Mouse (Mus musculus) intestine, embryonic 14.5 days (tissue): ENCODE measurements around the gene Wipf1. TPM values are rescaled to one million over a fixed set of nuclear protein-coding genes. Genes with fewer than 3 reads are reported as not detected.
"Not testable (repeated sequence)": the region's sequence is repeated elsewhere in the genome, so short reads cannot be mapped to it uniquely, and the experiment has no call there.

ENCODE experiments used
- ATAC-seq: fragments of 200-750 bp; cut with Nextera tagmentation; replicated peaks from 2 replicates; pipeline ENCODE4 v1.8.0; 2017; ENCODE audit warnings: low read depth, moderate number of reproducible peaks, moderate TSS enrichment, moderate library complexity; ENCODE audit not compliant: low FRiP score, low TSS enrichment
- DNase-seq: peaks from one replicate; pipeline ENCODE4 v3.0.0-alpha.2; 2018; ENCODE audit warnings: low spot score
- H3K27ac ChIP-seq: fragments of 300-500 bp; sonication (generic); 2 replicates; pipeline ENCODE4 v1.5.1; 2014; ENCODE audit warnings: low read depth, mild to moderate bottlenecking, control low read depth
- H3K27me3 ChIP-seq: fragments of 300-500 bp; sonication (generic); replicated peaks from 2 replicates; pipeline ENCODE4 v1.6.1; 2014; ENCODE audit warnings: low read length, control low read depth; ENCODE audit not compliant: control insufficient read depth, insufficient read depth
- H3K36me3 ChIP-seq: fragments of 300-500 bp; sonication (generic); 2 replicates; pipeline ENCODE4 v1.6.1; 2014; ENCODE audit warnings: low read length, control low read depth; ENCODE audit not compliant: control insufficient read depth, insufficient read depth
- H3K4me1 ChIP-seq: fragments of 300-500 bp; sonication (generic); replicated peaks from 2 replicates; pipeline ENCODE4 v1.6.1; 2014; ENCODE audit warnings: low read length, control low read depth, mixed read lengths; ENCODE audit not compliant: control insufficient read depth, insufficient read depth
- H3K4me2 ChIP-seq: fragments of 300-500 bp; sonication (generic); 2 replicates; pipeline ENCODE4 v1.6.1; 2014; ENCODE audit warnings: low read length
- H3K4me3 ChIP-seq: fragments of 300-500 bp; sonication (generic); 2 replicates; pipeline ENCODE4 v1.5.1; 2014; ENCODE audit warnings: low read depth, low read length, control low read depth, mixed read lengths
- H3K9ac ChIP-seq: fragments of 300-500 bp; sonication (generic); 2 replicates; pipeline ENCODE4 v1.6.1; 2014; ENCODE audit warnings: mild to moderate bottlenecking, low read length
- H3K9me3 ChIP-seq: fragments of 300-500 bp; sonication (generic); 2 replicates; pipeline ENCODE4 v1.6.1; 2016; ENCODE audit warnings: low read length, control low read depth; ENCODE audit not compliant: control insufficient read depth
- WGBS: fragments of 180-500 bp; shearing (Covaris S2); extraction: QIAGEN DNeasy Blood & Tissue Kit; methylation state at CpG from one replicate; pipeline ENCODE4 v1.1.7; 2014; 5-methylcytosine and 5-hydroxymethylcytosine counted together
- polyA plus RNA-seq: library from polyadenylated mRNA; unstranded; fragments of >200 nt; fragmentation: Nextera tagmentation; extraction: Ambion mirVana; gene quantifications from 2 replicates; pipeline ENCODE4 v1.2.1, GENCODE M21; 2014

The Wipf1 gene
- polyA plus RNA-seq, 1 experiment from 2014 or later, result 13.6 TPM

DNA sequence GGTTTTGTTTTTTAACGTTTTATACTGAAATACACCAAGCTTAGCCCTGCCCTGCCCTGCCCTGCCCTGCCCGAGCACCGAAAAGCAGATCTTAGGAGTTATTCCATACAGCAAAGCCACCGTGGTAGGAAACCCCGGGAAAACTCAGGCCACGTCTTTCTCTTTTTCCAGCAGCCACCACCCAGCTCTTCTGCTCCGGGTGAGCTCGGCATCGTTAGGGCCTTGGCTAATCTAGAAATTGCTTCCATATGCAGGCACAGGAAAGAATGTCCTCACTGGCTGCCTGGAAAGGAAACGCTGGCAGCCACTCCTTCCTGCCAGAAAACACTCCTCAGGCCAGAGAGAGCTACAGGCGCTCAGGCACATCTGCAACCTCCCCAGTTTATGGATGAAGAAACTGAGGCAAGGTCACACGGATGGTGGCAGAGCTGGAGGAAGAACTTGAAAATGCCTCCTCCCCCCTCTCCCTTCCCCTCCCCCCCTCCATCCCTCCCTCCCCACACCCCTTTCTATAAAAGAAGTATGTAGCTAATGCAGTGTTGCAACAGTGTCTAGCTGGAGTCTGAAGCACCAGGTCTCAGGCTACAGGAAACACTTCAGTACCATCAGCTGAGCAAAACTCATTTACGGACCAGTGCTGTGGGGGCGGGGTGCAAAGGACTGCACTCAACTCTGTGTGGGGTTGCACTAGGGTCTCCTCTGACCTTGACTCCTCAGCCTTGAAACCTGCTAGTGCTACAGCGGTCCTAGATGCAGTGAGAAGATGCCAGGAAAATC lies 20.1 kb downstream of the Wipf1 start:
- no peak overlapping the region for H3K4me3 ChIP-seq
- ATAC-seq (no peak), DNase-seq (no peak)
- no peak overlapping the region for H3K4me2 ChIP-seq
- no peak overlapping the region for H3K9ac ChIP-seq
- H3K27me3 ChIP-seq, result no peaks in the 10 kb centered on the region
- WGBS, result 67% methylated on average over 15 of the region's 15 CpGs
- H3K9me3 ChIP-seq, result no peaks in the 10 kb centered on the region
- peaks cover 17% of the 10 kb centered on the region for H3K4me1 ChIP-seq
- peaks cover 5% of the 10 kb centered on the region; the same call in 1 of the 2 replicates for H3K36me3 ChIP-seq
- no peak overlapping the region for H3K27ac ChIP-seq

GRCm38 (mm10) chr2:73507886-73508285 lies 21.6 kb downstream of the Wipf1 start:
- Histone ChIP-seq H3K9ac (no peak overlapping the region), H3K4me1 (peaks cover 24% of the 10 kb centered on the region), H3K4me2 (no peak overlapping the region), H3K27me3 (no peaks in the 10 kb centered on the region), H3K27ac (no peak overlapping the region), H3K4me3 (no peak overlapping the region), H3K36me3 (peaks cover 5% of the 10 kb centered on the region; the same call in 1 of the 2 replicates), H3K9me3 (no peaks in the 10 kb centered on the region)
- ATAC-seq (no peak), DNase-seq (no peak)
- 69% methylated on average over 7 of the region's 7 CpGs for WGBS

DNA sequence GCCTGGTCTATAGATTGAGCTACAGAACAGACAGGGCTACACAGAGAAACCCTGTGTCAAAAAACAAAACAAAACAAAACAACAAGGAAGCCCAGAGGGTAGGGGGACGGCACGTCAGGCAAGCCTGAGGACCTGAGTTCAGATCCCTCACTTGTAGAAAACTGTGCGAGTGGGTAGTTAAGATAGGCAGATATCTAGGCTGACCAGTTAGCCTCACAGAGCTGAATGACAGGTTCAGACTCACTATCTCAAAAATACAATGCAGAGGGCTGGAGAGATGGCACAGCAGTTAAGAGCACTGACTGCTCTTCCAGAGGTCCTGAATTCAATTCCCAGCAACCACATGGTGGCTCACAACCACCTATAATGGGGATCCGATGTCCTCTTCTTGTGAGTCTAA lies 23.2 kb downstream of the Wipf1 start:
- not testable (repeated sequence) for DNase-seq, H3K9me3 ChIP-seq, H3K4me2 ChIP-seq, H3K27me3 ChIP-seq, H3K9ac ChIP-seq, H3K27ac ChIP-seq, ATAC-seq, H3K36me3 ChIP-seq, H3K4me3 ChIP-seq
- WGBS, result 94% methylated on average over 4 of the region's 4 CpGs
- peaks cover 28% of the 10 kb centered on the region for H3K4me1 ChIP-seq

DNA sequence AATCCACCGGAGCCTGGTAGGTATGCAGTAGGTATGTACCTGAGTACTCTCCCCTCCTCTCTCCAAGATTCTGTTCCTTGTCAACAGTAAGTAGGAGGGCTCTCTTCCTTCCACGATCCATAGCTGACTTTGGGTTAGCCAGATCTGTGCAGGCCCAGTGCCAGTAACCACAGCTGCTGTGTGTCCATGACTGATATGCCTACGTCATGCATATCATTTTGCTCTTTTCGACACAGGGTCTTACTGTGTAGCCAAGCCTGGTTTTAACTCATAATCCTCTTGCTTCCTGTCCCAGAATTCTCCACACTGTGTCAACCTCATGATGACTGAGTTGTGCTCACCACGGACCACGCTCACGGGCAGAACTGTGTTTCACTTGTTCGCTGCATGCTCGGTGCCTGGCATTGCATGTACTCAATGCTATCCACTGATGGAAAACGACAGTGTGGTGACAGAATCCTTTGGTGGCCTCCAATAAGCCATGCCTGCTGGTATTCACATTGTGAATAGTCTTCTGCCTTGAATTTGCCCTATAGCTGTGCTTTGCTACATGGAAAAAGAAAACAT lies 26.6 kb downstream of the Wipf1 start:
- 81% methylated on average over 10 of the region's 10 CpGs for WGBS
- 0 out of 2 replicates have a peak, but pooled peaks have one; percentile 9 for ATAC-seq

GRCm38 (mm10) chr2:73500864-73501263 lies 28.7 kb downstream of the Wipf1 start:
- no peak for DNase-seq
- H3K27me3 ChIP-seq, result no peaks in the 10 kb centered on the region
- WGBS, result 50% methylated on average over 13 of the region's 13 CpGs
- peaks cover 27% of the 10 kb centered on the region for H3K4me1 ChIP-seq
- no peaks in the 10 kb centered on the region for H3K36me3 ChIP-seq
- no peak overlapping the region for H3K4me2 ChIP-seq
- H3K9ac ChIP-seq, result no peak overlapping the region
- H3K27ac ChIP-seq, result no peak overlapping the region
- H3K4me3 ChIP-seq, result no peak overlapping the region
- H3K9me3 ChIP-seq, result no peaks in the 10 kb centered on the region
- ATAC-seq, result no peak

More for the DNA sequence above, 26.6 kb downstream of the Wipf1 start:
- H3K4me1 ChIP-seq, result peaks cover 18% of the 10 kb centered on the region
- H3K9me3 ChIP-seq, result no peaks in the 10 kb centered on the region
- no peak for DNase-seq
- no peak overlapping the region for H3K27ac ChIP-seq
- H3K4me3 ChIP-seq, result no peak overlapping the region
- no peak overlapping the region for H3K4me2 ChIP-seq
- peaks cover 4% of the 10 kb centered on the region; the same call in 1 of the 2 replicates for H3K36me3 ChIP-seq
- H3K27me3 ChIP-seq, result no peaks in the 10 kb centered on the region
- no peak overlapping the region for H3K9ac ChIP-seq

DNA sequence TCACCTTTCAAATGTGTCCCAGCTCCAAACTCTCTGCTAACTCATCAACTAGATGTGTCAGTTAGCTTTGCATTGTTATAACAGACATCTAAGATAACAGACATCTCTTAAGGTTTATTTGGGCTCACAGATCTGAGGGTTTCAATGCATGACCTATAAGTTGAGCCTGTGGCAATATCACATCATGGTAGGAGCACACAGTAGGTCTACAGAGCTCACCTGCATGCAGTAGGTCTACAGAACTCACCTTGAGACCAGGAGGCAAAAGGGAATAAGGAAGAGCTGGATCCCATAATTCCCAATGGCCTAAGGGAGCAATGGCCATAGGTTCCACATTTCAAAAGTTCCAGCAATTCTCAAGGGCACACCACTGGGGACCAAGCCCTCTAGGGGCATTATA lies 31.2 kb downstream of the Wipf1 start:
- ATAC-seq, result no peak
- DNase-seq, result no peak
- H3K36me3 ChIP-seq, result no peaks in the 10 kb centered on the region
- no peaks in the 10 kb centered on the region for H3K27me3 ChIP-seq
- H3K27ac ChIP-seq, result no peak overlapping the region
- H3K4me1 ChIP-seq, result peaks cover 29% of the 10 kb centered on the region
- no peaks in the 10 kb centered on the region for H3K9me3 ChIP-seq
- no peak overlapping the region for H3K4me3 ChIP-seq
- H3K9ac ChIP-seq, result no peak overlapping the region
- H3K4me2 ChIP-seq, result no peak overlapping the region

GRCm38 (mm10) chr2:73497572-73497971 lies 32.0 kb downstream of the Wipf1 start:
- Histone ChIP-seq H3K9me3 (no peaks in the 10 kb centered on the region), H3K27ac (no peak overlapping the region), H3K4me2 (no peak overlapping the region), H3K27me3 (no peaks in the 10 kb centered on the region), H3K4me3 (no peak overlapping the region), H3K36me3 (no peaks in the 10 kb centered on the region), H3K4me1 (peaks cover 22% of the 10 kb centered on the region), H3K9ac (no peak overlapping the region)
- WGBS, result 42% methylated on average over 3 of the region's 3 CpGs
- DNase-seq (no peak), ATAC-seq (no peak)

DNA sequence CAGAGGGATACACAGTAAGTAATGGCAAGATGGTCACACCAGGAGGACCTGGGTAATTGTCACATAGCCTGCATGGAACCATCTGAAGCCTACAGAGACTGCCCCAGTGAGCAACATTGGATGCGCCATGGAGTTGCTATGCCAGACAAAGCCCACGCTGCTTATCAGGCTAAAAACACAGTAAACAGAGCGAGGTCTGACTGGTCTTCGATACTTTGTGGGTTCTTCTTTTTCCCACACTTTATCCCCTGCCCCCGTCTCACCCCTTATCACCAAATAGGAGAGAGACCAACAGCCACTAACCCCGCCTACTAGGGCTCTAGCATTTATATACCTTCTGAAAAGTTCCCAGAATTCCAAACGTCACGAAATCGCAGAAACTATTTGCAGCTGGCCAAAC lies 32.6 kb downstream of the Wipf1 start:
- no peak for DNase-seq
- Histone ChIP-seq H3K4me2 (no peak overlapping the region), H3K4me3 (no peak overlapping the region), H3K9me3 (no peaks in the 10 kb centered on the region), H3K27me3 (no peaks in the 10 kb centered on the region), H3K36me3 (no peaks in the 10 kb centered on the region), H3K9ac (no peak overlapping the region), H3K4me1 (peaks cover 20% of the 10 kb centered on the region), H3K27ac (no peak overlapping the region)
- 87% methylated on average over 9 of the region's 9 CpGs for WGBS
- no peak for ATAC-seq

DNA sequence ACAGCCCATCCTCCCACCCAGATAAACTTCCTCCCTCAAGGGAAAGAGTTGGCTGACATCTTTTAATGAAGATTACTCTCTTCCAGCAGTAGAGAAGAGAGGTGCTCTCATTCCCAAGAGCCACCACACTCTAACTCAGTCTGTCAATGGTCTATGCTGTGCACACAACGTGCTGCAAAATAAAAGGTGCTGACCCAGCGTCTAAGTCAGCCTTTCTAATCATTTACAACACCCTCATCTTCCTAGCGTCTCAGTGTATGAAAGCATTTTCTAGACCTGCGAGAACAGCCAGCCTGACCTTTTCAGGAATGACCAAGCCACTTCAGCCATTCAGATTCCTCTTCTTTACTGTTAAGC lies 33.2 kb downstream of the Wipf1 start:
- no peaks in the 10 kb centered on the region for H3K9me3 ChIP-seq
- no peaks in the 10 kb centered on the region for H3K36me3 ChIP-seq
- WGBS, result 48% methylated on average over 4 of the region's 4 CpGs
- no peak overlapping the region for H3K4me3 ChIP-seq
- H3K4me2 ChIP-seq, result peak overlapping the region; percentile 23; the same call in 1 of the 2 replicates
- H3K4me1 ChIP-seq, result peaks cover 27% of the 10 kb centered on the region
- H3K9ac ChIP-seq, result no peak overlapping the region
- DNase-seq, result no peak
- no peak for ATAC-seq
- H3K27ac ChIP-seq, result peak overlapping the region; percentile 57
- H3K27me3 ChIP-seq, result no peaks in the 10 kb centered on the region
